In genomic region chr11:75232434-75232833, GRCm38 (mm10) we compare ENCODE assay signal across 14 mouse cellular contexts. TPM values are rescaled to one million over a fixed set of nuclear protein-coding genes. Genes with fewer than 3 reads are reported as not detected.
DNase-seq lines count a peak whose midpoint lies in the region; ATAC-seq lines count a peak whose summit lies in the region.
"Had no signal": no experiment of that assay in that cellular context is flagged by ENCODE, and none has a peak within 500 bp of the region (broad histone marks: within the 10 kb centered on the region; RNA-seq: fewer than 3 reads in every experiment).

No protein-coding gene starts in this region.

- H3K27me3 ChIP-seq in midbrain, embryonic 11.5 days (ENCODE audit: control insufficient read depth, insufficient read depth, low read length): peaks cover 11% of the 10 kb centered on the region
- no peaks in the 10 kb centered on the region for H3K27me3 ChIP-seq in midbrain, embryonic 16.5 days (ENCODE audit: control insufficient read depth, insufficient read depth, low read depth, low read length)
- peaks cover 54% of the 10 kb centered on the region for H3K27me3 ChIP-seq in embryonic facial prominence, embryonic 10.5 days (replicated peaks; ENCODE audit: low read depth, poor library complexity, severe bottlenecking)
- peaks cover 59% of the 10 kb centered on the region for H3K27me3 ChIP-seq in forebrain, embryonic 10.5 days (ENCODE audit: poor library complexity, severe bottlenecking)
- H3K27me3 ChIP-seq in hindbrain, embryonic 16.5 days (replicated peaks; ENCODE audit: control insufficient read depth, insufficient read depth, low read length): no peaks in the 10 kb centered on the region

- H3K4me2 ChIP-seq in midbrain, embryonic 11.5 days: no peak overlapping the region
- no peak overlapping the region for H3K4me2 ChIP-seq in midbrain, embryonic 16.5 days (ENCODE audit: low read length)
- H3K4me2 ChIP-seq in hindbrain, embryonic 16.5 days (ENCODE audit: low read length): no peak overlapping the region
- H3K4me2 ChIP-seq: embryonic facial prominence, embryonic 12.5 days; forebrain, embryonic 12.5 days; heart, embryonic 15.5 days; hindbrain, embryonic 13.5 days; intestine, embryonic 15.5 days had no signal

- no peaks in the 10 kb centered on the region for H3K4me1 ChIP-seq in midbrain, embryonic 11.5 days (ENCODE audit: control insufficient read depth, insufficient read depth, low read length)
- peaks cover 32% of the 10 kb centered on the region for H3K4me1 ChIP-seq in midbrain, embryonic 16.5 days (ENCODE audit: control insufficient read depth, insufficient read depth, low read length)
- peaks cover 24% of the 10 kb centered on the region for H3K4me1 ChIP-seq in embryonic facial prominence, embryonic 10.5 days
- peaks cover 33% of the 10 kb centered on the region for H3K4me1 ChIP-seq in forebrain, embryonic 10.5 days
- H3K4me1 ChIP-seq in hindbrain, embryonic 16.5 days (ENCODE audit: control insufficient read depth, insufficient read depth, low read depth, low read length): peaks cover 12% of the 10 kb centered on the region
- H3K4me1 ChIP-seq: intestine, embryonic 15.5 days had no signal

- no peak overlapping the region for H3K9ac ChIP-seq in midbrain, embryonic 11.5 days (ENCODE audit: low read length)
- H3K9ac ChIP-seq in midbrain, embryonic 16.5 days (ENCODE audit: low read depth, low read length): no peak overlapping the region
- H3K9ac ChIP-seq in hindbrain, embryonic 16.5 days (ENCODE audit: low read depth, low read length): no peak overlapping the region
- H3K9ac ChIP-seq: embryonic facial prominence, embryonic 12.5 days; forebrain, embryonic 12.5 days; heart, embryonic 15.5 days; hindbrain, embryonic 13.5 days; intestine, embryonic 15.5 days had no signal

- H3K27ac ChIP-seq in midbrain, embryonic 11.5 days (ENCODE audit: low read depth, low read length): no peak overlapping the region
- no peak overlapping the region for H3K27ac ChIP-seq in midbrain, embryonic 16.5 days (ENCODE audit: low read length)
- peak overlapping the region; percentile 10; the same call in 1 of the 2 replicates for H3K27ac ChIP-seq in embryonic facial prominence, embryonic 10.5 days (replicated peaks)
- H3K27ac ChIP-seq in forebrain, embryonic 10.5 days: no peak overlapping the region
- H3K27ac ChIP-seq in hindbrain, embryonic 16.5 days (ENCODE audit: low read depth, low read length): no peak overlapping the region
- H3K27ac ChIP-seq: embryonic facial prominence, embryonic 12.5 days; forebrain, embryonic 12.5 days; heart, adult 2 months; heart, embryonic 15.5 days; hindbrain, embryonic 13.5 days; intestine, embryonic 15.5 days had no signal

- ATAC-seq in midbrain, embryonic 11.5 days (ENCODE audit: low FRiP score): no peak
- ATAC-seq in midbrain, embryonic 16.5 days: no peak
- ATAC-seq in hindbrain, embryonic 16.5 days: no peak
- ATAC-seq: forebrain, embryonic 16.5 days had no signal

- intact Hi-C loops in left cerebral cortex, postnatal 4 days (cut with DNase I): no loop called here

- 86% methylated on average over 4 of the region's 4 CpGs for WGBS in midbrain, embryonic 11.5 days
- 84% methylated on average over 4 of the region's 4 CpGs for WGBS in midbrain, embryonic 16.5 days
- 76% methylated on average over 4 of the region's 4 CpGs for WGBS in embryonic facial prominence, embryonic 10.5 days
- WGBS in forebrain, embryonic 10.5 days: 74% methylated on average over 4 of the region's 4 CpGs
- WGBS in hindbrain, embryonic 16.5 days: 63% methylated on average over 4 of the region's 4 CpGs

- H3K36me3 ChIP-seq in midbrain, embryonic 11.5 days (ENCODE audit: control insufficient read depth, insufficient read depth, low read length): no peaks in the 10 kb centered on the region
- no peaks in the 10 kb centered on the region for H3K36me3 ChIP-seq in midbrain, embryonic 16.5 days (ENCODE audit: control insufficient read depth, insufficient read depth, low read length)
- no peaks in the 10 kb centered on the region for H3K36me3 ChIP-seq in embryonic facial prominence, embryonic 10.5 days (replicated peaks)
- no peaks in the 10 kb centered on the region for H3K36me3 ChIP-seq in forebrain, embryonic 10.5 days (replicated peaks)
- no peaks in the 10 kb centered on the region for H3K36me3 ChIP-seq in hindbrain, embryonic 16.5 days (ENCODE audit: control insufficient read depth, insufficient read depth, low read length)
- H3K36me3 ChIP-seq: embryonic facial prominence, embryonic 12.5 days; forebrain, embryonic 12.5 days; heart, embryonic 15.5 days; hindbrain, embryonic 13.5 days; intestine, embryonic 15.5 days had no signal

- DNase-seq in midbrain, embryonic 11.5 days (ENCODE audit: low spot score, missing footprints): peak; percentile 49
- peak; percentile 72 for DNase-seq in adrenal gland, postnatal 10 days
- no peak for DNase-seq in embryonic facial prominence, embryonic 10.5 days (ENCODE audit: low spot score)
- DNase-seq in forebrain, embryonic 10.5 days (ENCODE audit: extremely low spot score, low spot score): no peak
- no peak for DNase-seq in left cerebral cortex, postnatal 4 days

- no peak overlapping the region for H3K4me3 ChIP-seq in midbrain, embryonic 11.5 days (ENCODE audit: low read depth, low read length)
- H3K4me3 ChIP-seq in midbrain, embryonic 16.5 days (ENCODE audit: low read depth, low read length): no peak overlapping the region
- no peak overlapping the region for H3K4me3 ChIP-seq in embryonic facial prominence, embryonic 10.5 days
- no peak overlapping the region for H3K4me3 ChIP-seq in forebrain, embryonic 10.5 days
- H3K4me3 ChIP-seq in hindbrain, embryonic 16.5 days (ENCODE audit: low read length): no peak overlapping the region
- H3K4me3 ChIP-seq: embryonic facial prominence, embryonic 12.5 days; forebrain, embryonic 12.5 days; heart, adult 2 months; heart, embryonic 15.5 days; hindbrain, embryonic 13.5 days; intestine, embryonic 15.5 days had no signal

- H3K9me3 ChIP-seq in midbrain, embryonic 11.5 days (ENCODE audit: control insufficient read depth, low read length): no peaks in the 10 kb centered on the region
- H3K9me3 ChIP-seq in midbrain, embryonic 16.5 days (replicated peaks; ENCODE audit: control insufficient read depth, low read length, poor library complexity, severe bottlenecking): no peaks in the 10 kb centered on the region
- no peaks in the 10 kb centered on the region for H3K9me3 ChIP-seq in embryonic facial prominence, embryonic 10.5 days
- no peaks in the 10 kb centered on the region for H3K9me3 ChIP-seq in forebrain, embryonic 10.5 days
- H3K9me3 ChIP-seq in hindbrain, embryonic 16.5 days (ENCODE audit: control insufficient read depth, low read length): no peaks in the 10 kb centered on the region
- H3K9me3 ChIP-seq: embryonic facial prominence, embryonic 12.5 days; forebrain, embryonic 12.5 days; heart, embryonic 15.5 days; hindbrain, embryonic 13.5 days; intestine, embryonic 15.5 days had no signal

RNA-seq across cellular contexts. Expression of gene Rtn4rl1, which starts 38.9 kb away (rescaled TPM):
- polyA plus RNA-seq in midbrain, embryonic 11.5 days (2014; fragmentation: Nextera tagmentation; extraction: Ambion mirVana): 4.6 TPM in 2 replicates
- polyA plus RNA-seq in midbrain, embryonic 16.5 days (2015; fragmentation: Nextera tagmentation; extraction: Ambion mirVana): 17.8 and 19.7 TPM in 2 replicates
- total RNA-seq in adrenal gland, postnatal 10 days (2021): 10 to 100 TPM; 25.2 to 27.8 TPM
- polyA plus RNA-seq in embryonic facial prominence, embryonic 10.5 days (2016; fragmentation: Nextera tagmentation; extraction: Ambion mirVana): 1.5 and 2.1 TPM in 2 replicates
- polyA plus RNA-seq in forebrain, embryonic 10.5 days (2016; fragmentation: Nextera tagmentation; extraction: Ambion mirVana): 1.1 and 1.3 TPM in 2 replicates
- 10 to 100 TPM; 31.6 to 35.4 TPM for total RNA-seq in left cerebral cortex, postnatal 4 days (2021)
- polyA plus RNA-seq in hindbrain, embryonic 16.5 days (2015; fragmentation: Nextera tagmentation; extraction: Ambion mirVana): 10.6 and 10.7 TPM in 2 replicates

RNA-seq across cellular contexts. Expression of gene Dph1, which starts 41.4 kb away (rescaled TPM):
- 15.3 and 17.3 TPM in 2 replicates for polyA plus RNA-seq in midbrain, embryonic 11.5 days (2014; fragmentation: Nextera tagmentation; extraction: Ambion mirVana)
- polyA plus RNA-seq in midbrain, embryonic 16.5 days (2015; fragmentation: Nextera tagmentation; extraction: Ambion mirVana): 12.5 and 14.0 TPM in 2 replicates
- 10 to 100 TPM; 23.1 to 24.2 TPM for total RNA-seq in adrenal gland, postnatal 10 days (2021)
- polyA plus RNA-seq in embryonic facial prominence, embryonic 10.5 days (2016; fragmentation: Nextera tagmentation; extraction: Ambion mirVana): 24.9 and 29.2 TPM in 2 replicates
- 29.5 TPM in 2 replicates for polyA plus RNA-seq in forebrain, embryonic 10.5 days (2016; fragmentation: Nextera tagmentation; extraction: Ambion mirVana)
- total RNA-seq in left cerebral cortex, postnatal 4 days (2021): 10 to 100 TPM; 15.2 to 15.3 TPM
- polyA plus RNA-seq in hindbrain, embryonic 16.5 days (2015; fragmentation: Nextera tagmentation; extraction: Ambion mirVana): 15.4 and 15.7 TPM in 2 replicates

RNA-seq across cellular contexts. Expression of gene Ovca2, which starts 53.8 kb away (rescaled TPM):
- 28.5 and 29.8 TPM in 2 replicates for polyA plus RNA-seq in midbrain, embryonic 11.5 days (2014; fragmentation: Nextera tagmentation; extraction: Ambion mirVana)
- polyA plus RNA-seq in midbrain, embryonic 16.5 days (2015; fragmentation: Nextera tagmentation; extraction: Ambion mirVana): 13.3 and 14.5 TPM in 2 replicates
- total RNA-seq in adrenal gland, postnatal 10 days (2021): 10 to 100 TPM; 13.5 to 18.1 TPM
- 35.4 and 36.7 TPM in 2 replicates for polyA plus RNA-seq in embryonic facial prominence, embryonic 10.5 days (2016; fragmentation: Nextera tagmentation; extraction: Ambion mirVana)
- 33.6 and 34.0 TPM in 2 replicates for polyA plus RNA-seq in forebrain, embryonic 10.5 days (2016; fragmentation: Nextera tagmentation; extraction: Ambion mirVana)
- total RNA-seq in left cerebral cortex, postnatal 4 days (2021): 10 to 100 TPM in 1 of 2 experiments, 1 to 10 TPM in 1; 9.2 to 11.2 TPM
- 14.4 and 14.5 TPM in 2 replicates for polyA plus RNA-seq in hindbrain, embryonic 16.5 days (2015; fragmentation: Nextera tagmentation; extraction: Ambion mirVana)

Comparison
In these comparisons a context has a peak if more than half of its experiments do, and no peak if none do; other contexts are left out.
1. DNase-seq: peak in midbrain, embryonic 11.5 days (single experiment) and adrenal gland, postnatal 10 days (single experiment); none in embryonic facial prominence, embryonic 10.5 days (single experiment), forebrain, embryonic 10.5 days (single experiment) and left cerebral cortex, postnatal 4 days (single experiment).